9 mouse cellular contexts compared by ENCODE assay signal in the genomic region with DNA sequence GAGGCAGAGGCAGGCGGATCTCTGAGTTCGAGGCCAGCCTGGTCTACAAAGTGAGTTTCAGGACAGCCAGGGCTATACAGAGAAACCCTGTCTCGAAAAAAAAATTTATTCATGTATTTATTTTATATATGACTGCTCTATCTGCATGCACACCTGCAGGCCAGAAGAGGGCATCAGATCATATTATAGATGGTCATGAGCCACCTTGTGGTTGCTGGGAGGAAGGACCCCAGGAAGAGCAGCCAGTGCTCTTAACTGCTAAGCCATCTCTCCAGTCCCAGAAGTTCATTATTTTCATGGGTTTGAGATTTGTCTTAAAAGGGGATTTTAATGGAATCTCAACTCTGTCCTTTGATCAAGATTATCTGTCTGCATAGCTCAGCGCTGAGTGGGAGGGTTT. TPM values are rescaled to one million over a fixed set of nuclear protein-coding genes. Genes with fewer than 3 reads are reported as not detected.
DNase-seq lines count a peak whose midpoint lies in the region; ATAC-seq and TF ChIP-seq lines count a peak whose summit lies in the region.
"Had no signal": no experiment of that assay in that cellular context is flagged by ENCODE, and none has a peak within 500 bp of the region (broad histone marks: within the 10 kb centered on the region; RNA-seq: fewer than 3 reads in every experiment).

No protein-coding gene starts in this region.

- no peak overlapping the region for H3K9ac ChIP-seq in midbrain, embryonic 15.5 days
- H3K9ac ChIP-seq: midbrain, embryonic 12.5 days had no signal

- POLR2A ChIA-PET in Patski (lab: Charles Lee) = no interaction called here

- CTCF ChIA-PET in Patski (lab: Charles Lee) = no interaction called here

- H3K27ac ChIP-seq in layer of hippocampus, adult 2 months = no peak overlapping the region
- no peak overlapping the region for H3K27ac ChIP-seq in midbrain, embryonic 15.5 days
- H3K27ac ChIP-seq: midbrain, embryonic 12.5 days had no signal

- H3K4me2 ChIP-seq in midbrain, embryonic 15.5 days = no peak overlapping the region
- H3K4me2 ChIP-seq: midbrain, embryonic 12.5 days had no signal

- no peaks in the 10 kb centered on the region for H3K9me3 ChIP-seq in midbrain, embryonic 15.5 days
- H3K9me3 ChIP-seq: midbrain, embryonic 12.5 days had no signal

- in situ Hi-C loops in Patski (cut with MboI; ENCODE audit: low pct_unique_long_range_greater_than_20kb) = no loop called here

- TF ChIP-seq CTCF in layer of hippocampus, adult 2 months (conservative IDR thresholded peaks at IDR 0.05) = peak; percentile 68
- TF ChIP-seq CTCF in Patski (IDR thresholded peaks at IDR 0.05) = peak; percentile 84

- WGBS in midbrain, embryonic 15.5 days = 80% methylated on average over 4 of the region's 4 CpGs

- peak; percentile 7 for DNase-seq in adrenal gland, adult 2 months
- DNase-seq in adrenal gland, postnatal 25 days = no peak
- DNase-seq in layer of hippocampus, adult 2 months (ENCODE audit: low spot score in 2 of 2) = no peak
- no peak for DNase-seq in layer of hippocampus, postnatal 36 days
- DNase-seq in Patski (ENCODE audit: low read depth, low spot score) = no peak
- no peak for DNase-seq in layer of hippocampus, adult 9-11 months

- no peaks in the 10 kb centered on the region for H3K36me3 ChIP-seq in midbrain, embryonic 15.5 days (replicated peaks)
- H3K36me3 ChIP-seq: midbrain, embryonic 12.5 days had no signal

- H3K27me3 ChIP-seq in Patski = no peaks in the 10 kb centered on the region
- no peaks in the 10 kb centered on the region for H3K27me3 ChIP-seq in midbrain, embryonic 15.5 days (replicated peaks)
- H3K27me3 ChIP-seq: midbrain, embryonic 12.5 days had no signal

- no peak overlapping the region for H3K4me3 ChIP-seq in layer of hippocampus, adult 2 months
- no peak overlapping the region for H3K4me3 ChIP-seq in midbrain, embryonic 15.5 days
- H3K4me3 ChIP-seq: midbrain, embryonic 12.5 days had no signal

- ATAC-seq in Patski = no peak
- ATAC-seq in megakaryocyte-erythroid progenitor cell, adult 5-6 weeks (replicated peaks; ENCODE audit: low FRiP score, low TSS enrichment, poor library complexity, severe bottlenecking) = peak; percentile 78
- no peak for ATAC-seq in midbrain, embryonic 15.5 days (replicated peaks)

- no peaks in the 10 kb centered on the region for H3K4me1 ChIP-seq in midbrain, embryonic 15.5 days
- H3K4me1 ChIP-seq: midbrain, embryonic 12.5 days had no signal

RNA-seq across cellular contexts. Expression of gene Ctsg, which starts 3.4 kb away (rescaled TPM):
- not detected for total RNA-seq in adrenal gland, adult 2 months (2021)
- not detected in 2 replicates for polyA plus RNA-seq in adrenal gland, adult 2 months (2012; rRNA removed)
- not detected in 2 replicates for total RNA-seq in adrenal gland, postnatal 25 days (2021)
- total RNA-seq in layer of hippocampus, adult 2 months (2021) = not detected
- total RNA-seq in layer of hippocampus, postnatal 36 days (2021) = not detected
- polyA plus RNA-seq in Patski (2021) = not detected
- total RNA-seq in megakaryocyte-erythroid progenitor cell, adult 5-6 weeks (2014; fragmentation: Nextera tagmentation) = 2.8 TPM in 1 of 2 replicates, not detected in the other
- total RNA-seq in megakaryocyte-erythroid progenitor cell, adult 5-6 weeks (2017) = 3.5 and 16.0 TPM in 2 replicates
- not detected in 2 replicates for polyA plus RNA-seq in midbrain, embryonic 15.5 days (2015; fragmentation: Nextera tagmentation; extraction: Ambion mirVana)
- polyA plus RNA-seq: midbrain, embryonic 12.5 days had no signal

RNA-seq across cellular contexts. Expression of gene Mcpt8, which starts 13.9 kb away (rescaled TPM):
- total RNA-seq in adrenal gland, adult 2 months (2021) = not detected
- polyA plus RNA-seq in adrenal gland, adult 2 months (2012; rRNA removed) = not detected in 2 replicates
- total RNA-seq in adrenal gland, postnatal 25 days (2021) = not detected in 2 replicates
- not detected for total RNA-seq in layer of hippocampus, adult 2 months (2021)
- not detected for total RNA-seq in layer of hippocampus, postnatal 36 days (2021)
- 0.50 TPM for polyA plus RNA-seq in Patski (2021)
- total RNA-seq in megakaryocyte-erythroid progenitor cell, adult 5-6 weeks (2014; fragmentation: Nextera tagmentation) = not detected in 2 replicates
- total RNA-seq in megakaryocyte-erythroid progenitor cell, adult 5-6 weeks (2017) = 1.2 TPM in 1 of 2 replicates, not detected in the other
- polyA plus RNA-seq in midbrain, embryonic 15.5 days (2015; fragmentation: Nextera tagmentation; extraction: Ambion mirVana) = not detected in 2 replicates
- polyA plus RNA-seq: midbrain, embryonic 12.5 days had no signal

RNA-seq across cellular contexts. Expression of gene Gzme, which starts 21.5 kb away (rescaled TPM):
- total RNA-seq in adrenal gland, adult 2 months (2021) = not detected
- polyA plus RNA-seq in adrenal gland, adult 2 months (2012; rRNA removed) = not detected in 2 replicates
- not detected in 2 replicates for total RNA-seq in adrenal gland, postnatal 25 days (2021)
- total RNA-seq in layer of hippocampus, adult 2 months (2021) = not detected
- total RNA-seq in layer of hippocampus, postnatal 36 days (2021) = not detected
- polyA plus RNA-seq in Patski (2021) = 59.1 TPM
- total RNA-seq in megakaryocyte-erythroid progenitor cell, adult 5-6 weeks (2014; fragmentation: Nextera tagmentation) = not detected in 2 replicates
- not detected in 2 replicates for total RNA-seq in megakaryocyte-erythroid progenitor cell, adult 5-6 weeks (2017)
- not detected in 2 replicates for polyA plus RNA-seq in midbrain, embryonic 15.5 days (2015; fragmentation: Nextera tagmentation; extraction: Ambion mirVana)
- polyA plus RNA-seq: midbrain, embryonic 12.5 days had no signal

RNA-seq across cellular contexts. Expression of gene Gzmd, which starts 33.5 kb away (rescaled TPM):
- total RNA-seq in adrenal gland, adult 2 months (2021) = not detected
- not detected in 2 replicates for polyA plus RNA-seq in adrenal gland, adult 2 months (2012; rRNA removed)
- not detected in 2 replicates for total RNA-seq in adrenal gland, postnatal 25 days (2021)
- total RNA-seq in layer of hippocampus, adult 2 months (2021) = not detected
- total RNA-seq in layer of hippocampus, postnatal 36 days (2021) = not detected
- 4.2 TPM for polyA plus RNA-seq in Patski (2021)
- not detected in 2 replicates for total RNA-seq in megakaryocyte-erythroid progenitor cell, adult 5-6 weeks (2014; fragmentation: Nextera tagmentation)
- not detected in 2 replicates for total RNA-seq in megakaryocyte-erythroid progenitor cell, adult 5-6 weeks (2017)
- polyA plus RNA-seq in midbrain, embryonic 15.5 days (2015; fragmentation: Nextera tagmentation; extraction: Ambion mirVana) = not detected in 2 replicates
- polyA plus RNA-seq: midbrain, embryonic 12.5 days had no signal

RNA-seq across cellular contexts. Expression of gene Mcpt4, which starts 36.8 kb away (rescaled TPM):
- 1 to 10 TPM; 1.1 to 1.6 TPM for total RNA-seq in adrenal gland, adult 2 months (2021)
- polyA plus RNA-seq in adrenal gland, adult 2 months (2012; rRNA removed) = 1.00 and 1.3 TPM in 2 replicates
- 0.97 and 1.1 TPM in 2 replicates for total RNA-seq in adrenal gland, postnatal 25 days (2021)
- total RNA-seq in layer of hippocampus, adult 2 months (2021) = under 1 TPM; 0.54 to 1.00 TPM
- under 1 TPM in 1 of 2 experiments, not detected in 1; 0.35 TPM for total RNA-seq in layer of hippocampus, postnatal 36 days (2021)
- not detected for polyA plus RNA-seq in Patski (2021)
- total RNA-seq in megakaryocyte-erythroid progenitor cell, adult 5-6 weeks (2014; fragmentation: Nextera tagmentation) = not detected in 2 replicates
- not detected in 2 replicates for total RNA-seq in megakaryocyte-erythroid progenitor cell, adult 5-6 weeks (2017)
- polyA plus RNA-seq in midbrain, embryonic 15.5 days (2015; fragmentation: Nextera tagmentation; extraction: Ambion mirVana) = 0.15 TPM in 1 of 2 replicates, not detected in the other
- polyA plus RNA-seq: midbrain, embryonic 12.5 days had no signal
